Mouse (Mus musculus): ENCODE data around the gene P3h3.
A peak's percentile ranks its signal among the peaks of the same experiment; 100 is the strongest.

Gene P3h3

DNA sequence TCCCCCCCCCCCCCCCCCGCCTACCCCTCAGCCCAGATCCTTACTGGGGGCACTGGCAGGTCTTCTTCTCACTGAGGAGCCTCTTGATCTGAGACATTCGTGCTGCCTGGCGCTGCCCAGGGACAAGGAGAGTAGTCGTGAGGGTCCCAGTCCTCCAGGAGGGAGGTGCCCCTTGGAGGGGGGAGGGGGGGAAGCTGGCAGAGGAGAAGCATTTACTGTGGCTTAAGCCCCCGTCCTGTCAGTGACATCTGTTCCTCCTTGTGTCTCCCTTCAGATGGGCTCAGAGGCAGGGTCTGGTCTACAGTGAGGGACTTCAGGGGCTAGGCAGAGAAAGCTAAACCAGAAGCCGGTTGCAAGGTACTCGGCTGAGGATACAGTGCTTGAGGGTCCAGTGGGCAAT lies 9.0 kb upstream of the P3h3 start:
- ATAC-seq (ENCODE audit: insufficient number of reproducible peaks, low FRiP score, low TSS enrichment): no peak

DNA sequence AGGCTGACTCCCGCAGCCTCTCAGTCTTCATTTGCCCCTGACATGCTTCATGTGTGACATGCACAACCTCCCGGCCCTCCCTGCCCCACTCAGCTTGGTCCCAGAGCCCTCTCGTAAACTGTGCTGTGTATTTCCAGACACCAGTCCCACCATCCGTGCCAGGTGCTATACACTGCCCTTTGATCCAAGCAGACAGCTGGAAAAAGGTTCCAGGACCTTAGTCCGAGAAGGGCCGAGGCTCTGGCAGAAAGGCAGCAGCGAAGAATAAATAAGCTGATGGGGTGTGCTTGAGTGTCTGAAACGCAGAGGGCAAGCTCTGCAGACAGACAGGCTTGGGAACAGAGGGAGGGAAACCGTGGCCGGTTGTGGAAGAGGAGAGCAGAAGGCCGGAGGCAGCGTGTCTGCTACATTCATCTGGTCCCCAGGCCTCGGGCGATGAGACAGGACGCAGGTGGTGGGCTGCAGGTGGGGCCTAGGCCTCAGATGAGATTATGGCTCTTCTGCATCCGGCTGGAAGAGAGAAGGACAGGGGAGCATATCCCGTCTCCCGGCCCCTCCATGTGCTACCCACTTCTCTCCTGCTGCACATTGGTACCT lies 8.3 kb upstream of the P3h3 start:
- no peak for ATAC-seq (ENCODE audit: insufficient number of reproducible peaks, low FRiP score, low TSS enrichment)

DNA sequence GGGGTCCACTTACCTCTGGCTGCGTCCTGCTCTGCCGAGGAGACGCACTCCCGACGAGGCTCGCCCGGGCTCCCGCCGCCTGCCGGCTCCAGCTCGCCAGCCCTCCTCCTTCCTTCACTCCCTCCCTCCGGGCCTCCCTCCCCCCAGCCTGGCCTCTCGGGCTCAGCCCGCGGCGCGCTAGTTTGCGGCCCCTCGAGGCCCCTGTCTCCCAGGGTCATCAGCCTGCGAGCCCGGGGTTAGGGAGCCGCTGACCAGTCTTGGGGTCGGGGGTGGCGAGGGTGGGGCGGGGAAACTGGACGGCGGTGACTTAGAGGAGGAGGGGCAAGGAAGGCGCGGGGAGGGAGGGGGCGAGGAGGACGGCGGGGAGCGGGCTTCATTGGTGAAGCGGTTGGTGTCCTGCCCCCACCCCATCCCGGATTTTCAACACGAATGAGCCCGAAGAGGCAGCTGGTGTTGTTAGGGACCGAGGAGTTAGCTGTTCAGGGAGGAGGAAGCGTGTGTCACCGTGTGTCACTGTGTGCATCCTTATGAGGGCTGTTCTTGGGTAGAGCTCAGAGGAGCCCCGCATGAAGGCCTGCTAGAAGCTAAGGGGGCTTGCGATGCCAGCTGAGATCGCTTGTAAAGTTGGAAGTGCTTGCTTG lies 6.2 kb upstream of the P3h3 start, which contains the start of gene Gpr162:
Gene Gpr162, minus strand, starts transcription at position 326 of the 641 bp plus-strand sequence.
- ATAC-seq (ENCODE audit: insufficient number of reproducible peaks, low FRiP score, low TSS enrichment): peak; percentile 47; the same call in 1 of the 2 replicates

DNA sequence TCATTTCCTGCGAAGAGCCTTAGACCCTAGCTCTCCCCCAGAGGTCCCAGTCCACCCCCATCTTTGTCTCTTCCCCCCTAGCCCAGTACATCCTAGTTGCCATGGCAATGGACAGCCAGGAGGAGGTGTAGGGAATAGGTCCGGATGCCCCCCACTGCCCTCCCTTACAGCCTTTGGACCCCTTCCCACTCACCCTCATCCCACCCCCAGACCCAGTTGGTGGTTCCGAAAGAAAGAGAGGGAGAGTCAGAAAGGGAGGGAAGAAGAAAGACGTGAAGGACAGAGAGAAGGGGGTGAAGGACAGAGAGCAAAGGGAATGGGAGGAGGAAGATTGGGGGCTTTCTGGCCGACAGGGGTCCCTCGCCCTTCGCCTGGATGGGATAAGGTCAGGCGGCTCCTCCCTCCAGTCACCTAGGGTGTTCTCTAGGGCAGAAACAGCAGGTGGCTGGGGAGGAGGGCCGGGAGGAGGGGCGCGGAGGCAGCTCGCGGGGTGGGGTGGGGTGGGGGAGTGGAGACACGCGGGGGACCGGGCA lies 5.6 kb upstream of the P3h3 start:
- no peak for ATAC-seq (ENCODE audit: insufficient number of reproducible peaks, low FRiP score, low TSS enrichment)

DNA sequence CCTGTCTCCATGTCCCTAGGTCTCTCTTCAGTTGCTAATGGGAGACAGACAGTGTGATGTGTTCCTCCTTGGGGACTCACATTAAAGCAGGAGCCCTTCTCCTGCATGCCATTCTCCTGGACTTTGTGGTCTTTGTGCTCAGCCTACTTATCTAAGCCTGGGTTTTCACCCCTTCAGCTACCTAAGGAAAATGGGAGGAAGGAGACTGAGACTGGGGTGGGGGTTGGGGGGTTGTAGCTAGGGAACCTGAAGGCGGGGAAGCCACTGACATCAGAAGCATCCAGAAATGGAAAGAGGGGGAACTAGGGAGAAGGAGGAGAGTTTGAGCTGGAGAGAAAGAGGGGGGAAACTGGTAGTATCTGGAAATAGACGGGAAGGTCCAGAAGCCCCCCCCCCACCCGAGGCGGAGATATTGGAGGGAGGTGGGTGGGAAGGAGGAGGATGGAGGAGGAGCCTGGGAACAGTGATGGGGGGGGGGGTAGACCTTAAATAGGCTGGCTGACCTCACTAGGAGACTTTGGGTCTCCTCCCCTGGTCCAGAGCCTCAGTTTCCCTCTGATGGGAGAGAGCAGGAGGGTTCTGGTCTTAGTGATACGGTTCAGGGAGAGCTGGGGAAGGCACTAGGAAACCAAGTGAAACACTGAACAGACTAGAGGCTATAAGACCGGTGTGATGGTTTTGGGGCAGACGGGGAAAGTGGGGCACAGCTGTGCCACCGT lies 5.0 kb upstream of the P3h3 start:
- no peak for ATAC-seq (ENCODE audit: insufficient number of reproducible peaks, low FRiP score, low TSS enrichment)

DNA sequence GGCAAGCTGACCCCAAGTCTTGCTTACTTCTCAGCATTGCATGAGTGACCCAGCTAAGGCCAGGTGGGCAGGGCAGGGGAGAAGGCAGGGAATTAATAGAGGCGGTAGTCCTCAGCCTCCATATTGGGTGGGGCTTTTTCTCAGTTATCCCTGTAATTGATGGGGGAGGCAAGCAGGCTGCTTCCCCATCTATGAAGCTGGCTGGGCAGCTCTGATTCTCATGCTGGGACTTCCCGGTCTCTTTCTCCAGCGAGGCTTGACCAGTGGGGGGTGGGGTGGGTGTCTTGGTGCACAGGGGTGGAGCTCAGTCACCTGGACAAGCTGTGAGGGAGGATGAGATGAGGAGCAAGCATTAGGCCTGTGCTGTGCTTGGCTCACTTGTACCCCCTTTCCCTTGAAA lies 4.2 kb upstream of the P3h3 start:
- ATAC-seq (ENCODE audit: insufficient number of reproducible peaks, low FRiP score, low TSS enrichment): no peak

DNA sequence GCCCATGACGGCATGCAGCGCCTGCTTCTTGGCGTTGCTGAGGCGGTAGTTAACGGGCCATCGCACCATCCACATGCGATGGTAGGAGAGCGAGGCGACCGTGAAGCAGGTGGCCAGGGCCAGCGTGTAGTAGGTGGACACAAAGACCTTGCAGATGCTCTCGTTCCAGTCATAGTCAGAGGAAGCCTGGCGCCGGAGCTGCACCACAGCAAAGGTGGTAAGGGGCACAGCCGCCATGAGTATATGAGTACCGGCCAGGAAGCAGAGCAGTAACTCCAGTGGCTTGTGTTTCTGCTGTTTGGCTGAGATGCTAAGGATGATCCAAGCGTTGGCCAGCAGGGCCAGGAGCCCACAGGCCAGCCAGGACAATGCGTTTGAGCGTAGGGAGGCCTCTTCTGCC lies 3.7 kb upstream of the P3h3 start:
- no peak for ATAC-seq (ENCODE audit: insufficient number of reproducible peaks, low FRiP score, low TSS enrichment)

DNA sequence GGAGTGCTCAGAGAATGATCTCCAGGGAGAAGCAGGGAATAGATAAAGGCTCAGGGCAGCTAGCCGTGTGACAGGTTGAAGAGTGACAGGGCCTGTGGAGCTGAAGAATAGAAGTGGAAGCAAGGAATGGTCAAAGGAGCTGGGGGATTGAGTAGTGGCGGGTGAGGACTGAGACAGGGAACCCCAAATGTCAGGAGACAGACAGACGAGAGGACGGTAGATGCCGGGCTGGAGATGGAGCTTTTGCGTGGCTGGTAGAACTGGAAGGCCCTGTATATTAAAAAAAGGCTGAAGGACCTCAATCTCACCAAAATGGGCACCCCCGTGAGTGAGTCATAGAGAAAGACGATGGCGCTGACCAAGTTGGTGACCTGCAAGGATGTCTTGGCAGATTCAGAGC lies 3.0 kb upstream of the P3h3 start:
- no peak for ATAC-seq (ENCODE audit: insufficient number of reproducible peaks, low FRiP score, low TSS enrichment)

DNA sequence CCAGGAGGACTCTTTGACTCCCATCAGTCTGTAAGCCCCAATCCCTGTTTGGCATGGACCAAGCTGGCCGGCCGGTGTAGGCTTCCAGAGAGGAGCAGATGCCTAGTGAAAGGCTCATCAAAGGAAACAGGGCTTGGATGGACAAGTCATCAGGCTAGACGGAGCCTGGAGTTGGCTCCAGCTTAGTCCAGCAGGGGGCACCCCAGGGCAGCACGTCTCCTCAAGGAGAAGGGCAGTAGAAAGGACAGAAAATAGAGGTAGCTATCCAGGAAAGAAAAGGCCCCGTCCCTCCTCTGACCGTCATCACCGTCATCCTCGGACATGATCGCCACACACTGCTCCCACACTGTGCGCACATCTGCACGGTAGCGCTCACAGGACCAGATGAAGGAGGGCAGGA lies 2.2 kb upstream of the P3h3 start:
- ATAC-seq (ENCODE audit: insufficient number of reproducible peaks, low FRiP score, low TSS enrichment): peak; percentile 11; the same call in 1 of the 2 replicates

DNA sequence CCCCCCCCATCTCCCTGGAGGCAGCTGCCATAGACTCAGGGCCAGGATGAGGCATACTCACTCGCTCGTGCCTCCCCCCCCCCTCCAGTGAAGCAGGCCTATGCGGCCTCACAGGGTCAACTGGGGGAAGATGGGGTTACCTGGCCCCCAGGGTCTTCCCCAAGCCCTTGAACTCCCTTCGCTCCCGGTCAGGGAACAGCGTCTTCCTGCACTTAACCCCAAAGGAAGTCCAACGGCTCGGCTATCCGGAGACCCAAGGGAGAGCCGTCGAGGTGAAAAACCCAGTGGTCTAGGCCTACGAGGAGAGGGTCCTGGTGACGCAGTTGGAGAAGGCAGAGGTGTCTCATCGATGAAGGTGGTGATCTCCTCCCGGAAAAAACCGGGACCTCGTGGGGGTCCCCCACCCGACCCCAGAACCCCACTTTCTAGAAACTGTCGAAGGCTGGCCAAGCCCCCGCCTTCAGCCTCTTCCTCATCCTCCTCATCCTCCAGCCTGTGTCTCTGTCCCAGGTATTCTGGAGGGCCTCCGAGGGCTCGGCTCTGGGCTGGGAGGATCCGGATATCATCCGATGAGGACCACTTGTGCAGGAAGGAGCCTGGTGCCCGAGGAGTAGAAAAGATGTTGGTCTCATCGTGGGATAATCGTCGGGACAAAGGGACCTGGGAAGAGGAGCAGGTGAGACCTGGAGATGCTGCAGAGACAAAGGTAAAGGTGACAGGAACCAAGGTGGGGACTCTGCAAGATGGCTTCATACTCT lies 1.2 kb upstream of the P3h3 start:
- ATAC-seq (ENCODE audit: insufficient number of reproducible peaks, low FRiP score, low TSS enrichment): no peak

DNA sequence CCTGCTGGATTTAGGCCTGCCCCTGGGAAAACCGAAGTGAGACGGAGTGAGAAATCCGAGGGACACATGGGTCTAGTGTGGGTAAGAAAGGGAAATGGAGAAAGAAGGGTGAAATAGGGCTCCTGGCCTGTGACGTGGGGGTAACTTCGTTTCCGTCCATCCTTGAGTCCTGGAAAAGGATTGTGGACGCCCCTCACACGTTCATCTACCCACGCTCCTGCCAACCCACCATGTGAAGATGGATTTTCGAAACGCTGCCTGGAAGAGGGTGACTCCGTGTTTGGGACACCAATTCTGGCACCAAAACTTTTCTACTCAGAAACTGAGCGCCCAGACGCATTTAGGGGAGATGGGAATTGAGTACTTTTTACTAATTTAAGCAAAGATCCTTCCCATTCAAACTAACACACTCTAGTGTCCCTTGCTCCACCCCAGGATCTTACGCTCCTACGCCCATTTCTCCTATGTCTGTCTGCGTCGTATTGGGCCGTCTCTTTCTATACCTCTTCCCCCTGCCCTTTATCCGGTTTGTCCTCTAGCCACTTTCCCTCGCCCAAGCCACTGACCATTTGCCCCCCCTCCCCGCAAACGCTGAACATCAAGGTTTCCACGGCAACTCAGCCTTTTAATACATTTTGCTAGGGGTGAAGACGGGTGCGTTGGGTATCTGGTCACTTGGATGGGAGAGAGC lies 433 bp upstream of the P3h3 start:
- no peak for ATAC-seq (ENCODE audit: insufficient number of reproducible peaks, low FRiP score, low TSS enrichment)

DNA sequence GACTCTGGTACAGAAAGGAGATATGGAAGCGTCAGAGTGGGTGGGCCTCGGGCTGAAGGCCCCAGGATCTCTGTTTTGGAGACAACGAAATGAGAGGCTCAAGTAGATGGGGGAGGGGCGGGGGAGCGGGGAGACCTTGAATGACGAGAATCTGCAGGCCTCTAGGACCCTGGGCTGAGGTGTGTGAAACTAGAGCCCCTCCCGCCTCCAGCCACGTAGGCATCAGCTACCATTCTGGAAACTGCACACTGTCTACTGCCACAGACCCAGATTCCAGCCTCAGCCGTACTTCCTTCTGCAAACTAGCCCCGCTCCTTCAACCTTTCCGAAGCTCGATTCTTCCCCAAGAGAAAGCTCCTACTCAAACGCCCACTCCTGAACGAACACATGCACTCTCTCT lies 1.2 kb downstream of the P3h3 start:
- ATAC-seq (ENCODE audit: insufficient number of reproducible peaks, low FRiP score, low TSS enrichment): no peak

DNA sequence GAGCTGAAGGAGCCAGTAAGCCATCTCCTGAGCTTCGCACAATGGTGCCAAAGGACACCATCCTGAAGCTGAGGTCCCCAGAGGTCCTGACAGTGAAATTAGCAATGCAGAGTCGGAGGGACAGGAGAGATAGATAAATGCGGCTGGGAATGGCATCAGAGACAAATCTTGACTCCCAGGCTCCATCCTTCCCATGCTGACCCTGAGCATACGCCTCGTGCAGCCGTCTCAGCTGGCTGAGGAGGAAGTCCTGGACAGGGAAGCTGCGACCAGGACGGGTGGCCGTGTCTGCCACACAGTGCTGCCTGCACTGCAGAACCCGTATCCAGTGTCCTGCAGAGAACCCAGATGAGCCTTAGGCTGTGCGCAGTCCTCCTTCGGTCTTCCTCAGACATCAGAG lies 2.9 kb downstream of the P3h3 start:
- no peak for ATAC-seq (ENCODE audit: insufficient number of reproducible peaks, low FRiP score, low TSS enrichment)

DNA sequence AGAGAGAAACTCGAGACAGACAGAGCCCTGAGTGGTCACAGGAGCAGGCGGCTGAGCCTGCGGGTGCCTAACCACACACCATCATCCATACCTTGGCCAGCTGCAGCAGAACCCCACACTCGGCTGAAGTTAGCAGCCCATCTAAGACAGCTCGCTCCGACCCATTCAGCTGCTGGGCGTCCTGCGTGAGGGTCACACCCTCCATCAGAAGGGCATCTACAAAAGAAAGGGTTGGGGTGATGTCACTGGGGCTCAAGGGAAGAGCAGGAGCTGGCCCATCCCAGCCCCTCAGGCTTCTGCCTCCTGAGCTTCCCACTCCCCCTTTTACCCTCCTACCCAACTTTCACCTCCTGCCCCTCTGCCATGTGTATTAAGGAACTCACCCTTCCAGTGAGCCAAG lies 7.0 kb downstream of the P3h3 start:
- no peak for ATAC-seq (ENCODE audit: insufficient number of reproducible peaks, low FRiP score, low TSS enrichment)

DNA sequence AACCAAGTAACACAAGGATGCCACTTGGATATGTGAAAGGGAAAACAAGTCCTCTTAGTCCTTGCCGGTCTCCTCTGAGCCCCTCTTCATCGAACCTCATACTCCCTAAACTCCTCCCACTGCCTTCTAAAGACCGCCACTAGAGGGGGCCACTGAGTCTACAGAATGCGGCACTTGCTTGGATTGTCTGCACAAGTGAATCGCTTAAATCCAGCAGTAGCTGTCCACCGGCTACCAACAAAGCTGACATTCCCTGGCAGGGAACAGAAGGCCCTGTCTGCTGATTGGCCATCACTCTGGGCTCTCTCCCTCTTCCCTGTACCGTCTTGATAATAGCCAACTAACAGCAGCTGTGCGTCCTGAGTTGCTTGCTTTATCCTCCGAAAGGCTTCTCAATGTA lies 10.2 kb downstream of the P3h3 start:
- ATAC-seq (ENCODE audit: insufficient number of reproducible peaks, low FRiP score, low TSS enrichment): peak; percentile 91

DNA sequence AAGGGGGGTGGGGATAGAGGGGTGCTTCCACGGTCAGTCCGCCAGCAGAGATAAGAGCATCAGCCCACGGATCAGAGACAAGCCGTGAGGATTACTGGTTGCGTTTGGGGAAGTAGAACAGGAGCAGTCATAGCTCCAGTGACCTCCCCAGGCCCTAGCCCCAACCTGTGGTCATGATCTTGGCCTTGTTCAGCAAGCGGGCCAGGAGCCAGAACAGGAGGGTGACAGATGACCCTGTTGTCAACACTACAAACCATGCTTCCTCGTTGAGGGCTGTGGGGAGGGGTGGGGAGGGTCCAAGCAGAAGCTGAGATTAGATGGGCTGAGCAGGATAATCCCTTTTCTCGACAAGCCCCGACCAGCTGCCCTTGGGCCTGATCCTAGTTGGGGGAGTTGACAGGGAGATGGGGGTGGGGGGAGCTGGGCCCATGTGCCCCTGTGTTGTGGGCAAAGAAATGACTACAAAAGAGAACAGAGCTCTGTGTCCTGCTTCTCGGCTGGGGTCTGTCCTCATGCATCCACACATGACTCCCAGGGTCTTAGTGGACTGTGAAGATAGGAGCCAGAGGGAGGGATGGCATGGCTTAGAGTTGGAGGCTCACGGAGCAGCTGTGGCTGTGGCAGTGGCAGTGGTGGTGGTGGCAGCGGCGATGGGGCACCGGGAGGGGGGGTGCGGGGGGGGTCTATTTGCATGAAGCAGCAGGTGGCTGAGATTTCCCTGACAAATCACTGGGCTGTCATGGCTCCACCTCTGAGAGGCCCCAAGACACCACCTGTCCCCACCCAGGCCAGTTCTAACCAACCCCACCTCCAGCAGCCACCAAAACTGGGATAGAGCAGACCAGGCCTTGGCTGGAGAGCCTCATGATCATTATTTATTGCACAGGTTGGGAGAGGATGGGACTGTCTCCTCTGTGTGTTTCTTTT lies 17.0 kb downstream of the P3h3 start, which contains the start of gene Gnb3:
Gene Gnb3, minus strand, starts transcription at position 35 of the 927 bp plus-strand sequence.
- ATAC-seq (ENCODE audit: insufficient number of reproducible peaks, low FRiP score, low TSS enrichment): no peak

DNA sequence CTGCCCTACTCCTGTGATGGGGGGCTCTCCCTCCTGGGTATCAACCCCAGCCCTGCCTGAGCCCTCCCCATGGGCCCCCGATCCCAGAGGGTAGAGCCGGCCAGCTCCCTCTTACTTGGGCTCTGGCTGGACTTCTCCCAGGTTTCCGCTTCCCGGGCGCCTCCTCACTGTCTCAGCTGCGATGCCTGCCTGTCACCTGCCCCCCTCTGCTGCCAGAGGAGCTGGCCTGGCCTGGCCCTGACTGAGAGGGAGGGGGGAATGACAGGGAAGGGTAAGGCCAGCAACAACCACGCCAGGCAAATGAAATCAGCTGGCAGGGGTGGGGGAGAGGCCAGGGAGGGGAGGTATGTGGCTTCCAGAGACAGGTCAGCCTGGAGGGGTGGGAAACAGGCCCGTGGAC lies 17.7 kb downstream of the P3h3 start:
- ATAC-seq (ENCODE audit: insufficient number of reproducible peaks, low FRiP score, low TSS enrichment): no peak

DNA sequence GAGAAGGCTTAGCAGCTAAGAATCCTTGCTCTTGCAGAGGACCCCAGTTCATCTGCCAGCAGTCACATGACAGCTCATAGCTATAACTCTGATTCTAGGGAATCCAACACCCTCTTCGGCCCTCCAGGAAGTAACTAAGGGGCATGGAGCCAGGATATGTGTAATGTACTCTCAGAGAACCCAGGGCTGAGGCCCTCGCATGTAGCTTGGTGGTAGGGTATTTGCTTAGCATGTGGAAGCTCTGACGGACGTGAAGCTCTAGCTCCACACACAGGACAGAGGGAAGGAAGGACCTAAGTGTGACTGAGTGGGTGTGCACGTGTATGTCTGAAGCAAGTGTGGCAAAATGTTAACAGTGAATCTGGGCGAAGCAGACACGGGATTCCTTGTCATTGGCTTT lies 21.1 kb downstream of the P3h3 start:
- ATAC-seq (ENCODE audit: insufficient number of reproducible peaks, low FRiP score, low TSS enrichment): no peak

DNA sequence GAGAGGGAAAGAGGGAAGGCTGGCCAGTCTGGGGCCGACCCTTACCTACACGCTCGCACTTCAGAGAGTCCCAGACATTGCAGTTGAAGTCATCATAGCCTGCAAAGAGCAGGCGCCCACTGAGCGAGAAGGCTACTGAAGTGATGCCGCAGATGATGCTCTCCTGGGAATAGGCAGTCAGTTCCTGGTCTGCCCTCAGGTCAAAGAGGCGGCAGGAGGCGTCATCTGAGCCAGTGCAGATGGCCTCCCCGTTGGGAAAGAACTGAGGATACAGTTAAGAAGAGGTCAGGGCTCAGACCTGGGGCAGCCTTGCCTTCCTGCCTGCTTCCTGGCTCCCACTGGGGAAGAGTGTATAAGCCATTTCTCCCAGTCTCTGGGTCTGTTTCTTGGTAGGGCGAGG lies 22.0 kb downstream of the P3h3 start:
- ATAC-seq (ENCODE audit: insufficient number of reproducible peaks, low FRiP score, low TSS enrichment): no peak

Measured in cerebellum, adult (tissue).